Mouse (Mus musculus) lung, postnatal 0 days (tissue): ENCODE data around the gene Gm10318. TPM values are rescaled to one million over a fixed set of nuclear protein-coding genes. Genes with fewer than 3 reads are reported as not detected.

Source experiments
- ATAC-seq: fragments of 200-750 bp; cut with Nextera tagmentation; 2 replicates; pipeline ENCODE4 v1.8.0; 2017; ENCODE audit warnings: moderate library complexity
- DNase-seq: peaks from one replicate; pipeline ENCODE4 v3.0.0-alpha.2; 2016; ENCODE audit warnings: low spot score
- H3K27ac ChIP-seq: fragments of 300-500 bp; sonication (generic); 2 replicates; pipeline ENCODE4 v1.5.1; 2014; ENCODE audit warnings: antibody characterized with exemption, mild to moderate bottlenecking, low read length, mixed read lengths
- H3K27me3 ChIP-seq: fragments of 300-500 bp; sonication (generic); replicated peaks from 2 replicates; pipeline ENCODE4 v1.6.1; 2014; ENCODE audit warnings: low read length, mixed read lengths; ENCODE audit not compliant: insufficient read depth
- H3K36me3 ChIP-seq: fragments of 300-500 bp; sonication (generic); 2 replicates; pipeline ENCODE4 v1.6.1; 2014; ENCODE audit warnings: low read length, mixed read lengths; ENCODE audit not compliant: insufficient read depth
- H3K4me1 ChIP-seq: fragments of 300-500 bp; sonication (generic); 2 replicates; pipeline ENCODE4 v1.6.1; 2014; ENCODE audit warnings: antibody characterized with exemption, low read depth, low read length, mixed read lengths; ENCODE audit not compliant: insufficient read depth
- H3K4me2 ChIP-seq: fragments of 300-500 bp; sonication (generic); replicated peaks from 2 replicates; pipeline ENCODE4 v1.6.1; 2014; ENCODE audit warnings: low read depth, mild to moderate bottlenecking, low read length, moderate library complexity, mixed read lengths
- H3K4me3 ChIP-seq: fragments of 300-500 bp; sonication (generic); 2 replicates; pipeline ENCODE4 v1.5.1; 2014; ENCODE audit warnings: low read depth, low read length
- H3K9ac ChIP-seq: fragments of 300-500 bp; sonication (generic); replicated peaks from 2 replicates; pipeline ENCODE4 v1.6.1; 2014; ENCODE audit warnings: low read depth, mild to moderate bottlenecking
- H3K9me3 ChIP-seq: fragments of 300-500 bp; sonication (generic); 2 replicates; pipeline ENCODE4 v1.6.1; 2016; ENCODE audit warnings: low read length, mixed read lengths
- CTCF ChIP-seq: IDR thresholded peaks from 2 replicates; pipeline ENCODE4 v1.5.1; 2016; ENCODE audit warnings: antibody characterized with exemption, mild to moderate bottlenecking
- EP300 ChIP-seq: IDR thresholded peaks from 2 replicates; pipeline ENCODE4 v1.6.1; 2016; ENCODE audit warnings: antibody characterized with exemption, mild to moderate bottlenecking, control low read depth
- WGBS: fragments of 180-500 bp; shearing (Covaris S2); extraction: QIAGEN DNeasy Blood & Tissue Kit; methylation state at CpG from one replicate; pipeline ENCODE4 v1.1.7; 2014; 5-methylcytosine and 5-hydroxymethylcytosine counted together
- polyA plus RNA-seq: library from polyadenylated mRNA; unstranded; fragments of >200 nt; fragmentation: Nextera tagmentation; extraction: Ambion mirVana; gene quantifications from 2 replicates; pipeline ENCODE4 v1.2.1, GENCODE M21; 2015

Gene Gm10318
- polyA plus RNA-seq, 1 experiment from 2014 or later, result not detected

DNA sequence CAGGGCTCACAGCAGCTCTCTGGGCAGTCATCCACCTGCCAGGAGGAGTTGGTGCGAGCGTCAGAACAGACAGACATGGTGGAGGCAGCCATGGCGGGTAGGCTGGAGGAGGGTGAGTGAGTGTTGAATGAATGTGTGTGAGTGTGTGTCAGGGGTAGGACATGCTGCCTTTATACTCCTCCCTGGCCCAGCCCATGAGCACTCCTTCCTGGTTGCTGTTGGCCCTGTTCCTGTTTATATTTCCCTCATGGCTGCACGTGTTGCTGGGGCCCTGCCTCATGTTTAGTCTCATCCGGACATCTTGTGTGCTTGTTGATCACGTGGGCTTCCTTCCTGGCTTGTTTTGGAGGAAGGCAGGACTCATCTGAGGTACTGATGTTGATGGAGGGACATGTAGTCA lies 25.7 kb upstream of the Gm10318 start, which contains the start of gene Krtap10-4:
TSS of gene Krtap10-4 (minus strand) at position 145 of the 400 bp plus-strand sequence.
- TF ChIP-seq EP300 (no peak), CTCF (no peak)
- Histone ChIP-seq H3K27ac (no peak within 1 kb of the TSS), H3K9ac (no peak within 1 kb of the TSS), H3K9me3 (no peaks in the 10 kb centered on the region), H3K4me1 (no peaks in the 10 kb centered on the region), H3K4me3 (no peak within 1 kb of the TSS), H3K36me3 (no peaks in the 10 kb centered on the region), H3K27me3 (no peaks in the 10 kb centered on the region), H3K4me2 (no peak within 1 kb of the TSS)
- ATAC-seq (peak; percentile 62), DNase-seq (peak; percentile 12)
- 42% methylated on average over 6 of the region's 6 CpGs for WGBS

DNA sequence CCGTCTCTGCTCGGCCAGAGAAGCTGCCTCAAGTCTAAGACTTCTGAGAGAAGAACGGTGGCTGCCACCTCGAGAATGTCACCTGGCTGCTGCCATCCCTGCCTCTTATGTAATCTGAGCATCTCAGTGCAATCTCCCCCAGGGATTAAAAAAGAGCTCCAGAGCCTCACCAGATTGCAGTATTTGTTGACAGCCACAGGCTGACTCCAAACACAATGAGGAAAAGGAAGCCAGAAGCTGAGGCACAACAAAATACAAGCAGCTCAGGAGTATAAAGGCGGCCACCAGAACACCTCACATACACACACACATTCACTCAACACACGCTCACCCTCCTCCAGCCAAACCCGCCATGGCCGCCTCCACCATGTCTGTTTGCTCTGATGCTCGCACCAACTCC lies 17.0 kb upstream of the Gm10318 start, which contains the start of gene Krtap10-10:
TSS of gene Krtap10-10 (plus strand) at position 301 of the 400 bp plus-strand sequence.
- Histone ChIP-seq H3K4me3 (no peak within 1 kb of the TSS), H3K4me2 (no peak within 1 kb of the TSS), H3K27ac (no peak within 1 kb of the TSS), H3K9ac (no peak within 1 kb of the TSS), H3K4me1 (no peaks in the 10 kb centered on the region), H3K36me3 (no peaks in the 10 kb centered on the region), H3K9me3 (no peaks in the 10 kb centered on the region), H3K27me3 (no peaks in the 10 kb centered on the region)
- TF ChIP-seq EP300 (no peak), CTCF (no peak)
- ATAC-seq (no peak), DNase-seq (no peak)
- 65% methylated on average over 8 of the region's 9 CpGs for WGBS

DNA sequence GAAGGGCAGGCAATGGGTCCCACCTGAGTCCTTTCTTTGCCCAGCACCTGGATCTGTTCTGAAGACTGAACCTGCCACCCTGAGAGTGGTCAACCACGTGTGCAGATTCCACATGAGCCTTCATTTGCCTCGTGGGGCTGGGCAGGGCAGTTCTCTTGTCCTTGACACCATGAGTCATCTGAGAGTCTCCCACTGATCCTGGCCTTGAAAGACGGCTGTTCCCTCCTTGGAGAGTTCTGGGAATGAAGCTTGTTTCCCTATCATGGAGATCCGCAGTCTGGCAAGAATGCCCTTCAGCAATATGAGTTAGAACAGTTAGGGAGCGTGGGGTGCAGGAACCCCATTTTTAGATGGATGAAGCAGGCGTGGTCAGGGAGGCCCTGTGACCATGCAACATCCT lies 13.7 kb upstream of the Gm10318 start:
- TF ChIP-seq EP300 (no peak), CTCF (no peak)
- Histone ChIP-seq H3K4me2 (no peak overlapping the region), H3K27me3 (no peaks in the 10 kb centered on the region), H3K36me3 (no peaks in the 10 kb centered on the region), H3K9me3 (no peaks in the 10 kb centered on the region; the same call in 1 of the 2 replicates), H3K9ac (no peak overlapping the region), H3K27ac (no peak overlapping the region), H3K4me3 (no peak overlapping the region), H3K4me1 (no peaks in the 10 kb centered on the region)
- ATAC-seq (no peak), DNase-seq (no peak)
- 66% methylated on average over 6 of the region's 6 CpGs for WGBS

DNA sequence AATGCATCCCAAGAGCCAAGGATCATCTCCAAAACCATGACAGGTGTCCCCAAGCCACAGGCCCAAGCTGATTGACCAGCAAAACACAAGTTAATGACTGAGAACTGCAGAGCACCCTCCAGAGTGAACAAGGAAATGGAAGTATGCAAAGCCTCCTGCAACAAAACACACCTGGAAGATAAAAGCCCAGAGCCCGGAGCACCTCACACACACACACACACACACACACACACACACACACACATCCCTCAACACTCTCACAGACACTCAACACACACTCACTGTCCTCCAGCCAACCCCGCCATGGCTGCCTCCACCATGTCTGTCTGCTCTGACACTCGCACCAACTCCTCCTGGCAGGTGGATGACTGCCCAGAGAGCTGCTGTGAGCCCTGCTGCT lies 6.2 kb upstream of the Gm10318 start, which contains the start of gene Gm36176:
TSS of gene Gm36176 (plus strand) at position 301 of the 400 bp plus-strand sequence.
- TF ChIP-seq CTCF (no peak), EP300 (no peak)
- Histone ChIP-seq H3K4me1 (no peaks in the 10 kb centered on the region), H3K27ac (no peak within 1 kb of the TSS), H3K27me3 (no peaks in the 10 kb centered on the region), H3K4me2 (no peak within 1 kb of the TSS), H3K9ac (no peak within 1 kb of the TSS), H3K36me3 (no peaks in the 10 kb centered on the region), H3K9me3 (no peaks in the 10 kb centered on the region; the same call in 1 of the 2 replicates), H3K4me3 (no peak within 1 kb of the TSS)
- DNase-seq, result no peak
- 50% methylated on average over 3 of the region's 3 CpGs for WGBS
- ATAC-seq, result no peak

DNA sequence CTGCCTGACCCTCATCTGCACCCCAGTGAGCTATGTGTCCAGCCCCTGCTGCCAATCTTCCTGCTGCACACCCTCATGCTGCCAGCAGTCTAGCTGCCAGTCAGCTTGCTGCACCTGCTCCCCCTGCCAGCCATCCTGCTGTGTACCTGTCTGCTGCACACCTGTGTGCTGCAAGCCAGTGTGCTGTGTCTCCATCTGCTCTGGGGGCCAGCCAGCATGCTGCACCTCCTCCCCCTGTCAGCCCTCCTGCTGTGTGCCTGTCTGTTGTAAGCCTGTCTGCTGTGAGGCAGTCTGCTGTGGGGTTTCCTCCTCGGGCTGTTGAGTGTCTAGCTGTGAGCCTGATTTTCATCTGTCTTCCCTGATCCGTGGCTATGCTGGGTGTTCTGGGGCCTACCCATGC lies 5.7 kb upstream of the Gm10318 start:
- H3K9ac ChIP-seq, result no peak overlapping the region
- no peak for TF ChIP-seq CTCF
- no peak for TF ChIP-seq EP300
- 20% methylated on average over 2 of the region's 2 CpGs for WGBS
- no peak overlapping the region for H3K4me3 ChIP-seq
- H3K27me3 ChIP-seq, result no peaks in the 10 kb centered on the region
- no peak overlapping the region for H3K4me2 ChIP-seq
- H3K4me1 ChIP-seq, result no peaks in the 10 kb centered on the region
- H3K9me3 ChIP-seq, result no peaks in the 10 kb centered on the region; the same call in 1 of the 2 replicates
- DNase-seq, result no peak
- H3K27ac ChIP-seq, result no peak overlapping the region
- ATAC-seq, result no peak
- no peaks in the 10 kb centered on the region for H3K36me3 ChIP-seq

DNA sequence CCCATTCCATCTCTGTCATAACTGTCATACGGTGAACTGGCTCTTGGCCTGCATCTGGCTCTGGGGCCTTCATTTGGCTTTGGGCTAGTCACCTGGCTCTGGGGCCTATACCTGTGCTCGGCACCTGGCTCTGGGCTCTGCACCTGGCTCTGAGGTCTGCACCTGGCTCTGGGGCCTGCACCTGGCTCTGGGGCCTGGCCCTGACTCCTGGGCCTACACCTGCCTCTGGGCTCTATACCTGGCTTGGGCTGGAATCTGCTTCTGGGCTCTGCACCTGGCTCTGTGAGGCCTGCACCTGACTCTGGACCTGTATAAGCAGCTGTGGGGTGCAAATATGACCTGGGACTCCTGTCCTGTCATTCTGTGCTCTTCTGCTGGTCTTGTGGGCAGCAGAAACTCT lies 5.1 kb upstream of the Gm10318 start:
- H3K4me3 ChIP-seq, result no peak overlapping the region
- no peak overlapping the region for H3K27ac ChIP-seq
- H3K4me2 ChIP-seq, result no peak overlapping the region
- no peak for TF ChIP-seq CTCF
- 75% methylated on average over 2 of the region's 2 CpGs for WGBS
- no peaks in the 10 kb centered on the region for H3K36me3 ChIP-seq
- no peak for ATAC-seq
- H3K4me1 ChIP-seq, result no peaks in the 10 kb centered on the region
- DNase-seq, result no peak
- H3K9me3 ChIP-seq, result no peaks in the 10 kb centered on the region; the same call in 1 of the 2 replicates
- H3K27me3 ChIP-seq, result no peaks in the 10 kb centered on the region
- H3K9ac ChIP-seq, result no peak overlapping the region

DNA sequence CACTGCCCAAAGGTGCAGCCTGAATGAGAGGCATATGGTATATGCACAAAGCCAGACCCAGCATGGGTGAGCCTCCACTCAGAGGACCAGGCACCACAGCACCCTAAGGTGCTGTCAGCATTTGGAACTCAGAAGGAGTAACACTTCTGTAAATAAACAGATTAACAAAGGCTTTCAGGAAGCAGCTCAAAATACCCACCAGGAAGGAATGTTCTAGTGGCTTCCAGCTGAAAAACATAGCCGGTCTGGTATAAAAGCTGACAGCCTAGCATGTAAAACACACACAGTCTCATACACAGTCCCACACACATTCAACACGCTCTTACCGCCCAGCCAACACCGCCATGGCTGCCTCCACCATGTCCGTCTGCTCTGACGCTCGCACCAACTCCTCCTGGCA lies 9.0 kb downstream of the Gm10318 start, which contains the start of gene Gm3285:
TSS of gene Gm3285 (plus strand) at position 301 of the 400 bp plus-strand sequence.
- 35% methylated on average over 7 of the region's 7 CpGs for WGBS
- H3K27me3 ChIP-seq, result no peaks in the 10 kb centered on the region
- ATAC-seq, result no peak

More for the DNA sequence above, 9.0 kb downstream of the Gm10318 start, which contains the start of gene Gm3285:
- Histone ChIP-seq H3K9ac (no peak within 1 kb of the TSS), H3K9me3 (no peaks in the 10 kb centered on the region), H3K4me3 (no peak within 1 kb of the TSS), H3K4me1 (no peaks in the 10 kb centered on the region), H3K4me2 (no peak within 1 kb of the TSS), H3K27ac (no peak within 1 kb of the TSS), H3K36me3 (no peaks in the 10 kb centered on the region)
- TF ChIP-seq EP300 (no peak), CTCF (no peak)
- no peak for DNase-seq
